Mouse (Mus musculus) ovary, postnatal 14 days (tissue): ENCODE data around the gene Mnd1.

Experiments used
- DNase-seq: peaks from one replicate; pipeline ENCODE4 v3.0.0; 2022; ENCODE audit warnings: low spot score

Mnd1 gene

DNA sequence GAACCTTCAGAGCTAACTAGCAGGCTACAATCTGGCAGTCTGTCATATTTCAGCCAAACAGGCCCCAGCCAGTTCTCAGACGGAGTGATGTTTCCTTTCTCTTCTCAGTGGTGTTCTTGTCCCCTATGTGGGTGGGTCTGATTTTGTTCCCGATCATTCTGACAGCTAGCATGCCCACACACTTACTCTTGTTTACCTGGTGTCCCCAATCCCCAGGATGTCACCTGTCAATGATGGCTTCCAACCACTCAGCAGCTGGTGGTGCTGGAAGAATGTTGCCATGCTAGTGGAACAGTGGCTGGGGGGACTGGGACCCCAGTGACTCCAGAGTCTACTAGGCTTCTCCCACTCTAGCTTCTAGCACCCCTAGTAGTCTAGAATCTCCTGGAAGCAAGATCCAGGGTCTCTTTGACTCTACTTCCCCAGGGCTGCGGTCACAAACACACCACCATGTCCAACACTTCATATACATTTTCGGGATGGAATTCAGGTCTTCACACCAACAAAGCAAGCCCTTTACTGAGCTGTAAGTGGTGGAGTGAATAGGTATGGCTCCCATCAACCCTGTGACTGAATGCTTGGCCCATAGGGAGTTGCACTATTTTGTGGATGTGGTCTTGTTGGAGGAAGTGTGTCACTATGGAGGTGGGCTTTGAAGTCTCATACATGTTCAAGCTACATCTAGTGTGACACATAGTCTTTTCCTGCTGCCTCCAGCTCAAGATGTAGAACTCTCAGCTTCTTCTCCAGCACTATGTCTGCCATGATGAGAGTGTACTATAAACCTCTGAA is 2.2 kb upstream of the Mnd1 start:
- no peak for DNase-seq

GRCm38 (mm10) chr3:84157011-84157410 is 1.4 kb upstream of the Mnd1 start:
- no peak for DNase-seq

- DNase-seq: no peak
These were observed 519 bp upstream of the Mnd1 start for GRCm38 (mm10) chr3:84156105-84156504.

DNA sequence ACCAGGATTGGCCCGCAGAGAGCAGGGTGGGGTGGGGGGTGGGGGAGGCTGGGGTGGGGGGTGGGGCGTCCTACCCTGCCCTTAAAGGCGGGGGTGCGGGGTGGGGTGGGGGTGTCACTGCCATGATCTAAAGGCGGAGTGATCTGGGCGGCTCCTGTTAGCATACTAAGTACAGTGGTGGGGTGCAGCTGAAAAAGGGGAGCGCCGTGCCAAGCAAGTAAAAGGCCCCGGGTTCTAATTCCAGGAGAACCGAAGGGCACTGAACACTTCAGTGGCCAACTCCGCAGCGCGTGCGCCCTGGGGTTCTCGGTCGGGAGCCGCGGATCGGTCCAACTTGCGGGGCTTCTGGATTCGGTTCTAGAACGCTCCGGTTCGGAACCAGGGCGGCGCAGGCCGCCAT is 440 bp downstream of the Mnd1 start:
- DNase-seq: no peak

DNA sequence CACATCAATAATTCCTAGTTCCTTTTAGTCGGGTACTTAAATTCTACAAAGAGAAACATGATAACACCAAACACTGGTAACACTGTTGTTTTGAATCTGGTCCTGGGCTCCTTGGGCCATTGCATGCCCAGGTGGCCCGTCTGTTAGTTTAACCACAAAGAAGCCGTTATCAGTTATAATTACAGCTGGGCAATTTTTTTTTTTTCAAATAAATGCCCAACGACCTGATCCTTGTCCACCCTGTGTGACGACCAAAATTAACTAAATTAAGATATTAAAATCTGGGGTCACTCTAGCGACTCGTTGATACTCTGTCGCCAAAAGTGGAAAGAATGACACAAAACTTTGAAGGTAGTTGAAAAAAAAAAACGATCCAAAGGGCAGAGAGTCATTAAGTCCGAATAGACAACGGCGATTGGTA is 855 bp downstream of the Mnd1 start:
- no peak for DNase-seq

- no peak for DNase-seq
These were observed 5.8 kb downstream of the Mnd1 start for GRCm38 (mm10) chr3:84149831-84150230.

GRCm38 (mm10) chr3:84140947-84141346 is 14.6 kb downstream of the Mnd1 start:
- DNase-seq: no peak

- DNase-seq: no peak
These were observed 19.1 kb downstream of the Mnd1 start for GRCm38 (mm10) chr3:84136509-84136908.

DNA sequence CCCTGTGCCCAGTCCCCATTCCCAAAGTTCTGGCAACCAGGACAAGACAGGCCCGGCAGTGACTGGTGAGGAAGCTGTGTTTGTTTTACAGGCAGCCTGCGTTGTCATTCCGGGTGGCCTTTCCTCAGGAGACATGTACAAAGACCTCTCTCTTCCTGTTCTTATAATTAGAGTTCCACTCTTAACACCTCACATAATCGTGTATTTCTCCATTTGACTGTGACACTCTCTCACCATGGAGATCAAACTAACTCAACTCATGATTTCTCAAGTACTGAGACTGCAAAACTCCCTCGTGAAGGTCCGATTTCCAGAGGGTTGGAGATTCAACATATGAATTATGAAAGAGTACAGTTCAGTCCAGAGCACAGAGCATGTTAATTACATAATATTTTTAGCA is 19.7 kb downstream of the Mnd1 start:
- no peak for DNase-seq

GRCm38 (mm10) chr3:84135387-84135786 is 20.2 kb downstream of the Mnd1 start:
- DNase-seq: no peak

GRCm38 (mm10) chr3:84131369-84131768 is 24.2 kb downstream of the Mnd1 start:
- no peak for DNase-seq

- no peak for DNase-seq
These were observed 24.8 kb downstream of the Mnd1 start for GRCm38 (mm10) chr3:84130776-84131175.

- no peak for DNase-seq
These were observed 26.4 kb downstream of the Mnd1 start for GRCm38 (mm10) chr3:84128871-84129870.

DNA sequence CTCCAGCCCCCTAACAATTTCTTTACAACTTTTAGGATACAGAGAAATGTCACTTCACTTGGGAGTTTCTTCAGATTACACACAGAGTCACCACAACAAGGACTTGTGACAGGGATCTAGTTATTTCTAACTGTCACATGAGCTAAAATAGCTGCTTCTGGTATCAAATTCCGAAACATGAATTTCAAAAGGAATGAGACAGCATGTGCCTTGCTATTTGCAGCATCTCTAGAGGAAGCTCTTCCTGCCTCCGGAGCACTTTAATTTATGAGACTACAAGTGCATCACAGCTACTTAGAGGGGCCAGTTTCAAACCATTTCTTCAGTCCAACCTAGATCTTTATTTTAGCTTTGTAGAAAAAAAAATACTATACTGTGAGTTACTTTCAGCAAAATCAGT is 28.2 kb downstream of the Mnd1 start:
- no peak for DNase-seq

- no peak for DNase-seq
These were observed 28.9 kb downstream of the Mnd1 start for GRCm38 (mm10) chr3:84126721-84127120.

DNA sequence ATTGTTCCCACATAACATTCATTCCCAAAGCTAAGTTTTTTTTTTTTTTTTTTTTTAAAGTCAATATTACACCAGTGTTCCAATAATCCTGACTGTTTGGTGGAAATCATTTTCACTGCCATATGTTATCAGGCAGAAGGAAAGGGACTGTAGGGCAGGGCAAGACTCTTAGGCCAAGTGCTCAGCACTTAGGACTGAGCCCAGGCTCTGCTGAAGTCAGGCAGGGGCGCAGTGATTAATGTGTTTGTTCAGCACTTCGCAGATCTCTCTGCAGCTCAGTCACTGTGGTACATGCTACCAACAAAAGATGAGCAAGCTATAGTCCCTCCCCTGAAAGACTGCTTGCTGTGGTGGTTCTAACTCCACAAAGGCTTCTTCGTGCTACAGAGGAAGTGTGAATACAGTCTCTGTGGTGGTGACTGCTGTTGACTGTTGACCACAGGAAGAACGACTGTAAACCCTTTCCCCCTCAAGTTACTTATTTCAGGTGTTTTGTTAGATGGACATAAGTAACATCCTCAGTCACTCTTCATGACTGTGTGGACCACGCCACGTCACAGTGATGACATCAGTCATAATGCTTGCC is 29.8 kb downstream of the Mnd1 start:
- DNase-seq: no peak

- no peak for DNase-seq
These were observed 32.1 kb downstream of the Mnd1 start for GRCm38 (mm10) chr3:84123461-84123860.

DNA sequence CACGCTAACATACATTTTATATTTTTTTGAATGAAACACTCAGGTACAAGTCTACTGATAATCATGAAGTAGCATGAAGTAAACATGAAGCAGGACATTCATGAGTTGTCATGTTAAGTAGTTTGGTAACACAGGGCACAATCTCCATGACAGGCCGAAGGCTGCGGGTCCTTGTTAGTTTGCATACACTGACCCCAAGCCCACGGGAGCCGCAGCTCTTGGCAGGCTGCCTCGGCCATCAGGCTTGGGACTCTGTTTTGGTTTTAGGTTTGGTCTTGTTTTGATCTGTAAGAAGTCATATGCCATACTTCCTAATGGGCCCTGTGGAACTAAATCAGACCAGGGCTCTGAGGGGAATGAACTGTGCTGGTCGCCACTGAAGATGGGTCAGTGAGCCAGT is 36.9 kb downstream of the Mnd1 start:
- DNase-seq: no peak

DNA sequence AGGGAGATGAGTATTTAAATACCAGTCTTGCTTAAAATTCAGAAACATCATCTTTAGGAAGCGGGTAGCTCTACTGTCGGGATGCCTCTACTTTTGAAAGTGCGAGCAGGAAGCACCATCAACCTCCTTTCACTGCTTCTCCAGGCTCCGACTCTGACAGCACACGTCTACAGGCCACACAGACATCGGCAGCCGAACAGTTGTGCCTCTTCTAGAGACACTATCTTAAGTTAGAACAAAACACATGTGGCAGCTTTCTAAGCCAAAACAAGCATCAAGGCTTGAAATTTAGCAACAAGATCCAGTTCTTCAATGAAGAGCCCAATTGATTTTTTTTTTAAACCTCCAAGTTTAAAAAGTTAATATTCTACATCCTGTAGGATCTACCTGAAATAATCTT is 37.4 kb downstream of the Mnd1 start:
- no peak for DNase-seq

- DNase-seq: no peak
These were observed 47.0 kb downstream of the Mnd1 start for GRCm38 (mm10) chr3:84108614-84109013.

DNA sequence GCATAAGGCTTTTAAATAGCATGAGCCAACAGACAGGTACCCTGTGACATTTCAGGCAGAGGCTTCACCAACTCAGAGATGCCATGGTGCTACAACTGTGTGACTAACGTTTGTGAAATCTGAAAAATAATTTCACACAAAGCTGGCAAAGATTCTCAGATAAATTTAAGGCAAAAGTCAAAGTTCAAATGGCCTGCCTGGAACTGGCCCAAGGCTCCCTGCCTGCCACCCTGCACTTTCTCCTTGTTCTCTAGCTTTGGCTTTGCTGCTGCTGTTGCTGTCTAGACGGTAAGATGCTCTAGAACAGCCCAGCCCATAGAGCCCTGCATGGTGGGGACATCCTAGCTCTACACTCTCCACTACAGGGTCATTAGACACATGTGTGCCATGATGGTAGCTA is 49.5 kb downstream of the Mnd1 start:
- DNase-seq: no peak

- DNase-seq: no peak
These were observed 52.0 kb downstream of the Mnd1 start for GRCm38 (mm10) chr3:84103536-84103935.

DNA sequence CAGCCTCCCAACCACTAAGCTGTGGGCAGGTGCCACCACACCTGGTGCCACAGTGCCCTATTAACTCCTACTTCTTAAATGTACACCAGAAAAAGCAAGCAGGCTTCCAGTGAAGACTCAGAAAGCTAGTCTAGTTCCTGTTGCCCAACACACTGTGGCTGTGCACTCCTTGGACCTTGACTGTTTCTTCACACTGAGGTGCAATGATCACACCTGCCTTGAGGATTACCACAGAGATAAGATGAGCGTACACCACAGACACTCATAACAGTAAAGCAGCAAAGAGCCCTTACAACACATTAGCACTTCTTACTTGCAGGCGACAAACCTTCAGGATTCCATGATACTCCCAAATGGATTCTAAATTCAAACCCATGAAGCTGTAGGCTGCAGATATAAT is 62.7 kb downstream of the Mnd1 start:
- no peak for DNase-seq
